Mouse (Mus musculus) liver, embryonic 14.5 days (tissue): ENCODE results near the gene Kcne1.

Source experiments
- CTCF ChIP-seq: IDR thresholded peaks from 2 replicates; pipeline ENCODE4 v1.5.1; 2016; ENCODE audit warnings: antibody characterized with exemption, low read depth, control low read depth
- EP300 ChIP-seq: IDR thresholded peaks from 2 replicates; pipeline ENCODE4 v1.6.1; 2016; ENCODE audit warnings: antibody characterized with exemption, low read depth

DNA sequence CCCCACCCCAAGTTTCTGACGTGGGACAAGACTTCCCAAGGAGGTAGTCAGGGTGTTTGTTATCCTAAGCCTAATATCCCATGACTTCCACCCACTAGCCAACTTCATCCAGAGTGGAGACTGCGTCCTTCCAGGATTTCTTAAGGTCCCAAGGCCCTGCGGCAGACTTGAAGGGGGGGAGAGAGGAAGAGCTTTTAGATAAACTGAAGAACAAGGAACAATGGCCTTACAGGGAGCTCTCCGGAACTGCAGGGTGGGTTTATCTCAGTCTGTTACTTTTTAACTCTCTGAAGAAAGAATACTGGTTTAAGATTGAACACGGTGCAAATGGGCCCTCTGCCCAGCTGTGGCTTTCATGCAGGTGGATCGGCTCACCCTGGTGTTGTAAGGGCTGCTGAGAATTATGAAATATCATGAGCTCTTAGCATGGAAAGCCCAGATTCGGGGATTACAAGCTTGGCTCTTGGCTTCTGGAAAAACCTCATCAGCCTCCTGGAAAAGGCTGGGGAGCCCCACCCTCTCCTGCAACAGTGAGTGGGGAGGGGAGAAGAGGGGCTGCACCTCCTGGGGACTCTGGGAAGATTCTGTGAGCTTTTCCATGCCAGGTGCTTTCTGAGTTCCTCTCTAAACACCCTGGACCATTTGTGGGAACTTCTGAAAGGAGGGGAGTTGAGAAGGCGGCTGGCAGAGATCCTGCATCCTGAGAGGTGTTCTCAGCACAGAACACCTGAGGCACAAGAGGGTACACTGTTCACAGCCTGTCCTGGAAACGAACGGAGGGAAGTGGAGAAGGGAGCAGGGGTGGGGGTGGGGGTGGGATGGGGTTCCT lies 38.7 kb upstream of the Kcne1 start:
- TF ChIP-seq CTCF (no peak), EP300 (no peak)
